Mouse (Mus musculus): ENCODE data around the gene Dnase1l3. TPM values are rescaled to one million over a fixed set of nuclear protein-coding genes. Genes with fewer than 3 reads are reported as not detected.

The Dnase1l3 gene
- polyA plus RNA-seq, 1 experiment: 0.30 TPM

DNA sequence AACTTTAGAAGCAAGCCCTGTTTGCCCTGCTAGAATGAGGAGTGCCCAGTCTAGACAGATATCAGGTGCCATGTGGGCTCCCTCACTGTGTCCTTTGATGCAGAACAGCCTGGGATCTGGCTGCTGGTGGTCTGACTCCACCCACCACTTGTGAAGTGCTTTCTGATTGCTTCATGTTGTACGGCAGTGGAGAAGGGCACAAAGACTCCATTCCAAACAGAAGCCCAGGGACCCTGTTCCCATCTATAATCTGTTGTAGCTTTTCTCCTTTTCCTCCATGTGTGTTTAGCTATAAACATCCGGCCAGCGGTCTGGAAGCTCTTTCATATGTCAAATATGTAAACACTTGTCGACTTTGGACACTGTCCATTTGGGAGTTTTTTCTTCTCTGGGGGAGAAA lies 74.5 kb downstream of the Dnase1l3 start:
- peaks cover 25% of the 10 kb centered on the region for H3K36me3 ChIP-seq (ENCODE audit: control insufficient read depth, insufficient read depth, low read length, poor library complexity, severe bottlenecking)
- H3K9ac ChIP-seq (ENCODE audit: low read depth, poor library complexity, severe bottlenecking): no peak overlapping the region
- no peaks in the 10 kb centered on the region for H3K27me3 ChIP-seq (ENCODE audit: control insufficient read depth, insufficient read depth, low read length, poor library complexity, severe bottlenecking)
- no peak overlapping the region for H3K27ac ChIP-seq (ENCODE audit: insufficient read depth, low read length)
- TF ChIP-seq CTCF (IDR thresholded peaks at IDR 0.05; ENCODE audit: low read depth, low read length) (no peak), POLR2A (IDR thresholded peaks at IDR 0.05; ENCODE audit: insufficient read depth, low read length) (no peak), EP300 (IDR thresholded peaks at IDR 0.05; ENCODE audit: insufficient read depth, low read depth, low read length) (no peak)
- H3K4me3 ChIP-seq (ENCODE audit: low read depth, low read length): no peak overlapping the region
- no peaks in the 10 kb centered on the region for H3K4me1 ChIP-seq (ENCODE audit: control insufficient read depth, insufficient read depth, low read length)
- no peaks in the 10 kb centered on the region for H3K9me3 ChIP-seq (replicated peaks; ENCODE audit: control insufficient read depth, insufficient read depth, low read length, poor library complexity, severe bottlenecking)

- H3K27me3 ChIP-seq (ENCODE audit: control insufficient read depth, insufficient read depth, low read length, poor library complexity, severe bottlenecking): no peaks in the 10 kb centered on the region
- TF ChIP-seq POLR2A (IDR thresholded peaks at IDR 0.05; ENCODE audit: insufficient read depth, low read length): no peak
- no peak for TF ChIP-seq EP300 (IDR thresholded peaks at IDR 0.05; ENCODE audit: insufficient read depth, low read depth, low read length)
- no peak for TF ChIP-seq CTCF (IDR thresholded peaks at IDR 0.05; ENCODE audit: low read depth, low read length)
- H3K36me3 ChIP-seq (ENCODE audit: control insufficient read depth, insufficient read depth, low read length, poor library complexity, severe bottlenecking): peaks cover 25% of the 10 kb centered on the region
- H3K4me3 ChIP-seq (ENCODE audit: low read depth, low read length): no peak overlapping the region
- H3K9ac ChIP-seq (ENCODE audit: low read depth, poor library complexity, severe bottlenecking): no peak overlapping the region
- H3K4me1 ChIP-seq (ENCODE audit: control insufficient read depth, insufficient read depth, low read length): no peaks in the 10 kb centered on the region
- H3K9me3 ChIP-seq (replicated peaks; ENCODE audit: control insufficient read depth, insufficient read depth, low read length, poor library complexity, severe bottlenecking): no peaks in the 10 kb centered on the region
- no peak overlapping the region for H3K27ac ChIP-seq (ENCODE audit: insufficient read depth, low read length)
Observed at GRCm38 (mm10) chr14:7919309-7919708, 75.1 kb downstream of the Dnase1l3 start.

DNA sequence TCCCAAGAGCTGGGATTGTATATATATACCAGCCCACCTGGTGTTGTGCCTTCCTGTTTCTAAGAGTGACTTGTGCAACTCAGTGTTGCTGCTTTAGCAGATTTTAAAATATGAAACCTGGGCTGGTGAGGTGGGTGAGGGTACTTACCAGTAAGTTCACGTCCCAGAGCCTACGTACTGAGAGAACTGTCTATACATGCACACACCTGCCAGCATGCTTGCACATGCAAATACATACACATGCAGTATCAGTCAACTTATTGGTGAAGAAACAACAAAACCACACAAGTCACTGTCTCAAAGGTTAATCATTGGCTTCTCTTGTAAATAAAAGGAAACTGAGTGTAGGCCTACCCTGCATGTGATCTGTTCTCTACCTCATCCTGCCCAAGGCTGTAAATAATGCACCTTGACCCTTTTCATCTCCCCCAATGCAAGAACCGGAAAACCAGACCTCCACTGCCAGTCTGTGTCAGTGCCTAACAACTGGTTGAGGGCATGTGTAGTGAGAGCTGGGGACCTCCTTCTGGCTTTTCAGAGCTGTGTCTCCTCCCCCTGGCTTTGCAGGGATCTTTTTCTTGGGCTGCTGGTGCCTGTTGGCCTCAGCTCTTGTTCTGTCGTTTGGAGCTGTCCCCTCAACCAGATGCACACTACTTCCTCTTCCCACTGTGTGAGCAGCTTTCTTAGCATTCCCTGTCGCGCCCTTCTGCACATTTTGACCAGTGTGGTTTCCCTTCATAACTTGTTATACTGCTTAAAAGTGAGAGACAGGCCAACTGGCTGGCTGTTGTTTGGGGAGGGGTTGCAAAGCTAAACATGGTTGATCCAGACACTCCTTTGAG lies 76.0 kb downstream of the Dnase1l3 start:
- no peak overlapping the region for H3K27ac ChIP-seq (ENCODE audit: insufficient read depth, low read length)
- no peaks in the 10 kb centered on the region for H3K27me3 ChIP-seq (ENCODE audit: control insufficient read depth, insufficient read depth, low read length, poor library complexity, severe bottlenecking)
- H3K9me3 ChIP-seq (replicated peaks; ENCODE audit: control insufficient read depth, insufficient read depth, low read length, poor library complexity, severe bottlenecking): no peaks in the 10 kb centered on the region
- TF ChIP-seq CTCF (IDR thresholded peaks at IDR 0.05; ENCODE audit: low read depth, low read length) (no peak), POLR2A (IDR thresholded peaks at IDR 0.05; ENCODE audit: insufficient read depth, low read length) (no peak), EP300 (IDR thresholded peaks at IDR 0.05; ENCODE audit: insufficient read depth, low read depth, low read length) (no peak)
- peaks cover 16% of the 10 kb centered on the region for H3K36me3 ChIP-seq (ENCODE audit: control insufficient read depth, insufficient read depth, low read length, poor library complexity, severe bottlenecking)
- no peak overlapping the region for H3K9ac ChIP-seq (ENCODE audit: low read depth, poor library complexity, severe bottlenecking)
- H3K4me3 ChIP-seq (ENCODE audit: low read depth, low read length): no peak overlapping the region
- no peaks in the 10 kb centered on the region for H3K4me1 ChIP-seq (ENCODE audit: control insufficient read depth, insufficient read depth, low read length)

Other genes starting within 250 kb of the Dnase1l3 start
- not detected in 2 replicates for gene Gm26661, start 203.0 kb downstream of the Dnase1l3 start, polyA plus RNA-seq (2011; ENCODE audit: insufficient read depth, insufficient read length, low read depth, missing spikeins)
- gene Flnb, start 176.6 kb downstream of the Dnase1l3 start, polyA plus RNA-seq (2011; ENCODE audit: insufficient read depth, insufficient read length, low read depth, missing spikeins): 326 and 328 TPM in 2 replicates
- 0.91 TPM in 1 of 2 replicates, not detected in the other for gene Gm45521, start 37.3 kb downstream of the Dnase1l3 start, polyA plus RNA-seq (2011; ENCODE audit: insufficient read depth, insufficient read length, low read depth, missing spikeins)
- 12.6 and 14.9 TPM in 2 replicates for gene Abhd6, start 8.3 kb upstream of the Dnase1l3 start, polyA plus RNA-seq (2011; ENCODE audit: insufficient read depth, insufficient read length, low read depth, missing spikeins)
- 40.5 and 47.1 TPM in 2 replicates for gene Rpp14, start 85.8 kb upstream of the Dnase1l3 start, polyA plus RNA-seq (2011; ENCODE audit: insufficient read depth, insufficient read length, low read depth, missing spikeins)
- 19.8 and 24.2 TPM in 2 replicates for gene Pxk, start 103.6 kb upstream of the Dnase1l3 start, polyA plus RNA-seq (2011; ENCODE audit: insufficient read depth, insufficient read length, low read depth, missing spikeins)
- 167 and 168 TPM in 2 replicates for gene Pdhb, start 178.5 kb upstream of the Dnase1l3 start, polyA plus RNA-seq (2011; ENCODE audit: insufficient read depth, insufficient read length, low read depth, missing spikeins)
- gene Kctd6, start 219.6 kb upstream of the Dnase1l3 start, polyA plus RNA-seq (2011; ENCODE audit: insufficient read depth, insufficient read length, low read depth, missing spikeins): 35.6 and 36.7 TPM in 2 replicates